Mouse (Mus musculus): Measurements from ENCODE around the gene Nostrin. TPM values are rescaled to one million over a fixed set of nuclear protein-coding genes. Genes with fewer than 3 reads are reported as not detected.

Nostrin gene
- polyA plus RNA-seq, 1 experiment from 2014 or later, result 24.0 TPM

GRCm38 (mm10) chr2:69212652-69213051, 77.1 kb downstream of the Nostrin start:
- no peak overlapping the region for H3K9ac ChIP-seq
- no peak overlapping the region for H3K4me3 ChIP-seq (replicated peaks)
- no peaks in the 10 kb centered on the region for H3K36me3 ChIP-seq
- no peaks in the 10 kb centered on the region for H3K4me1 ChIP-seq (replicated peaks)
- H3K9me3 ChIP-seq, result no peaks in the 10 kb centered on the region
- H3K4me2 ChIP-seq (replicated peaks), result no peak overlapping the region
- no peaks in the 10 kb centered on the region for H3K27me3 ChIP-seq (replicated peaks)
- H3K27ac ChIP-seq, result no peak overlapping the region
- WGBS, result 74% methylated on average over 10 of the region's 10 CpGs
- ATAC-seq, result no peak

GRCm38 (mm10) chr2:69215242-69215641, 79.6 kb downstream of the Nostrin start:
- 61% methylated on average over 7 of the region's 7 CpGs for WGBS

GRCm38 (mm10) chr2:69221868-69222416, 86.3 kb downstream of the Nostrin start:
- H3K36me3 ChIP-seq, result no peaks in the 10 kb centered on the region

More at GRCm38 (mm10) chr2:69215242-69215641, 79.6 kb downstream of the Nostrin start:
- H3K27ac ChIP-seq, result no peak overlapping the region
- no peaks in the 10 kb centered on the region for H3K27me3 ChIP-seq (replicated peaks)
- H3K9ac ChIP-seq, result no peak overlapping the region
- H3K36me3 ChIP-seq, result no peaks in the 10 kb centered on the region
- no peak overlapping the region for H3K4me2 ChIP-seq (replicated peaks)
- no peak overlapping the region for H3K4me3 ChIP-seq (replicated peaks)
- H3K4me1 ChIP-seq (replicated peaks), result no peaks in the 10 kb centered on the region
- no peak for ATAC-seq
- H3K9me3 ChIP-seq, result no peaks in the 10 kb centered on the region

GRCm38 (mm10) chr2:69222815-69223214, 87.2 kb downstream of the Nostrin start:
- H3K4me3 ChIP-seq (replicated peaks), result no peak overlapping the region
- no peaks in the 10 kb centered on the region for H3K9me3 ChIP-seq
- H3K27me3 ChIP-seq (replicated peaks), result no peaks in the 10 kb centered on the region
- no peaks in the 10 kb centered on the region for H3K4me1 ChIP-seq (replicated peaks)
- H3K36me3 ChIP-seq, result no peaks in the 10 kb centered on the region
- no peak for ATAC-seq
- WGBS, result 86% methylated on average over 10 of the region's 10 CpGs
- H3K27ac ChIP-seq, result no peak overlapping the region
- H3K9ac ChIP-seq, result no peak overlapping the region
- no peak overlapping the region for H3K4me2 ChIP-seq (replicated peaks)

More at GRCm38 (mm10) chr2:69221868-69222416, 86.3 kb downstream of the Nostrin start:
- 60% methylated on average over 5 of the region's 5 CpGs for WGBS
- Histone ChIP-seq H3K27me3 (replicated peaks) (no peaks in the 10 kb centered on the region), H3K27ac (no peak overlapping the region), H3K4me3 (replicated peaks) (no peak overlapping the region), H3K4me2 (replicated peaks) (no peak overlapping the region), H3K9me3 (no peaks in the 10 kb centered on the region), H3K9ac (no peak overlapping the region), H3K4me1 (replicated peaks) (no peaks in the 10 kb centered on the region)
- no peak for ATAC-seq

- no peaks in the 10 kb centered on the region for H3K27me3 ChIP-seq (replicated peaks)
- ATAC-seq, result no peak
Observed at GRCm38 (mm10) chr2:69224724-69225123, 89.1 kb downstream of the Nostrin start.

GRCm38 (mm10) chr2:69226876-69227275, 91.3 kb downstream of the Nostrin start:
- H3K9me3 ChIP-seq, result no peaks in the 10 kb centered on the region
- no peaks in the 10 kb centered on the region for H3K36me3 ChIP-seq
- H3K4me3 ChIP-seq (replicated peaks), result no peak overlapping the region
- H3K27ac ChIP-seq, result no peak overlapping the region
- no peaks in the 10 kb centered on the region for H3K27me3 ChIP-seq (replicated peaks)
- WGBS, result 88% methylated on average over 9 of the region's 9 CpGs
- no peaks in the 10 kb centered on the region for H3K4me1 ChIP-seq (replicated peaks)
- ATAC-seq, result no peak
- no peak overlapping the region for H3K9ac ChIP-seq
- H3K4me2 ChIP-seq (replicated peaks), result no peak overlapping the region

More at GRCm38 (mm10) chr2:69224724-69225123, 89.1 kb downstream of the Nostrin start:
- Histone ChIP-seq H3K4me1 (replicated peaks) (no peaks in the 10 kb centered on the region), H3K9me3 (no peaks in the 10 kb centered on the region), H3K27ac (no peak overlapping the region), H3K36me3 (no peaks in the 10 kb centered on the region), H3K9ac (no peak overlapping the region), H3K4me3 (replicated peaks) (no peak overlapping the region), H3K4me2 (replicated peaks) (no peak overlapping the region)
- 56% methylated on average over 2 of the region's 2 CpGs for WGBS

- H3K4me1 ChIP-seq (replicated peaks), result no peaks in the 10 kb centered on the region
- 89% methylated on average over 6 of the region's 6 CpGs for WGBS
- no peak overlapping the region for H3K27ac ChIP-seq
Observed at GRCm38 (mm10) chr2:69228635-69229034, 93.0 kb downstream of the Nostrin start.

GRCm38 (mm10) chr2:69230137-69230536, 94.5 kb downstream of the Nostrin start:
- H3K27ac ChIP-seq, result no peak overlapping the region
- 56% methylated on average over 2 of the region's 2 CpGs for WGBS
- no peak overlapping the region for H3K4me2 ChIP-seq (replicated peaks)
- H3K4me3 ChIP-seq (replicated peaks), result no peak overlapping the region
- peak; percentile 36; the same call in 1 of the 2 replicates for ATAC-seq
- H3K9me3 ChIP-seq, result no peaks in the 10 kb centered on the region
- H3K9ac ChIP-seq, result no peak overlapping the region
- H3K27me3 ChIP-seq (replicated peaks), result no peaks in the 10 kb centered on the region
- no peaks in the 10 kb centered on the region for H3K4me1 ChIP-seq (replicated peaks)
- H3K36me3 ChIP-seq, result no peaks in the 10 kb centered on the region

More at GRCm38 (mm10) chr2:69228635-69229034, 93.0 kb downstream of the Nostrin start:
- ATAC-seq, result no peak
- no peak overlapping the region for H3K4me2 ChIP-seq (replicated peaks)
- H3K27me3 ChIP-seq (replicated peaks), result no peaks in the 10 kb centered on the region
- H3K36me3 ChIP-seq, result no peaks in the 10 kb centered on the region
- H3K9me3 ChIP-seq, result no peaks in the 10 kb centered on the region
- H3K4me3 ChIP-seq (replicated peaks), result no peak overlapping the region
- no peak overlapping the region for H3K9ac ChIP-seq

GRCm38 (mm10) chr2:69232101-69232500, 96.5 kb downstream of the Nostrin start:
- ATAC-seq, result no peak
- no peak overlapping the region for H3K27ac ChIP-seq
- no peaks in the 10 kb centered on the region for H3K4me1 ChIP-seq (replicated peaks)
- H3K36me3 ChIP-seq, result no peaks in the 10 kb centered on the region
- no peaks in the 10 kb centered on the region for H3K27me3 ChIP-seq (replicated peaks)
- no peak overlapping the region for H3K4me2 ChIP-seq (replicated peaks)
- H3K9ac ChIP-seq, result no peak overlapping the region
- no peak overlapping the region for H3K4me3 ChIP-seq (replicated peaks)
- H3K9me3 ChIP-seq, result no peaks in the 10 kb centered on the region

GRCm38 (mm10) chr2:69234976-69235678, 99.5 kb downstream of the Nostrin start:
- no peak overlapping the region for H3K4me3 ChIP-seq (replicated peaks)
- ATAC-seq, result no peak
- H3K9me3 ChIP-seq, result no peaks in the 10 kb centered on the region
- H3K36me3 ChIP-seq, result no peaks in the 10 kb centered on the region
- H3K4me2 ChIP-seq (replicated peaks), result no peak overlapping the region
- H3K9ac ChIP-seq, result no peak overlapping the region
- no peaks in the 10 kb centered on the region for H3K4me1 ChIP-seq (replicated peaks)
- H3K27me3 ChIP-seq (replicated peaks), result no peaks in the 10 kb centered on the region
- H3K27ac ChIP-seq, result no peak overlapping the region
- 89% methylated on average over 5 of the region's 5 CpGs for WGBS

Other genes with a start within 250 kb of the Nostrin start
- 120 and 135 TPM in 2 replicates for gene Spc25, start 70.4 kb downstream of the Nostrin start, polyA plus RNA-seq (2015; fragmentation: Nextera tagmentation; extraction: Ambion mirVana)
- gene G6pc2, start 75.3 kb downstream of the Nostrin start, polyA plus RNA-seq (2015; fragmentation: Nextera tagmentation; extraction: Ambion mirVana), result 0.73 and 0.90 TPM in 2 replicates
- 1.7 and 2.7 TPM in 2 replicates for gene Abcb11, start 206.8 kb downstream of the Nostrin start, polyA plus RNA-seq (2015; fragmentation: Nextera tagmentation; extraction: Ambion mirVana)
- 0.36 and 0.37 TPM in 2 replicates for gene Dhrs9, start 244.6 kb downstream of the Nostrin start, polyA plus RNA-seq (2015; fragmentation: Nextera tagmentation; extraction: Ambion mirVana)